Mouse (Mus musculus): ENCODE data around the gene Gm11237.
"Not testable (repeated sequence)": the region's sequence is repeated elsewhere in the genome, so short reads cannot be mapped to it uniquely, and the experiment has no call there.

Gm11237 gene

GRCm38 (mm10) chr4:73622684-73623083, at the start of gene Gm11237:
TSS of gene Gm11237 (plus strand) at chr4:73622984.
- not testable (repeated sequence) for DNase-seq

GRCm38 (mm10) chr4:73599248-73599647, 23.5 kb upstream of the Gm11237 start:
- no peak for DNase-seq

GRCm38 (mm10) chr4:73607581-73607980, 15.2 kb upstream of the Gm11237 start, which contains the start of gene Gm11238:
TSS of gene Gm11238 (plus strand) at chr4:73607881.
- DNase-seq: not testable (repeated sequence)

GRCm38 (mm10) chr4:73637821-73638220, 15.0 kb downstream of the Gm11237 start, which contains the start of gene Gm11236:
TSS of gene Gm11236 (plus strand) at chr4:73638121.
- not testable (repeated sequence) for DNase-seq

- DNase-seq: not testable (repeated sequence)
Measured at GRCm38 (mm10) chr4:73661864-73662263, 39.1 kb downstream of the Gm11237 start.

GRCm38 (mm10) chr4:73668054-73668453, 45.3 kb downstream of the Gm11237 start, which contains the start of gene Gm11239:
TSS of gene Gm11239 (plus strand) at chr4:73668354.
- not testable (repeated sequence) for DNase-seq
